Mouse (Mus musculus) stomach, embryonic 16.5 days (tissue): ENCODE data around the gene Txlng. TPM values are rescaled to one million over a fixed set of nuclear protein-coding genes. Genes with fewer than 3 reads are reported as not detected.

Source experiments
- ATAC-seq: fragments of 200-750 bp; cut with Nextera tagmentation; 2 replicates; pipeline ENCODE4 v1.8.0; 2017; ENCODE audit warnings: moderate number of reproducible peaks, moderate TSS enrichment; ENCODE audit not compliant: insufficient read depth, low FRiP score
- H3K27ac ChIP-seq: fragments of 300-500 bp; sonication (generic); 2 replicates; pipeline ENCODE4 v1.5.1; 2014; ENCODE audit warnings: low read length
- H3K27me3 ChIP-seq: fragments of 300-500 bp; sonication (generic); 2 replicates; pipeline ENCODE4 v1.6.1; 2014; ENCODE audit warnings: low read length, control low read depth, mixed read lengths; ENCODE audit not compliant: control insufficient read depth, insufficient read depth
- H3K36me3 ChIP-seq: fragments of 300-500 bp; sonication (generic); 2 replicates; pipeline ENCODE4 v1.6.1; 2014; ENCODE audit warnings: low read length; ENCODE audit not compliant: control insufficient read depth, insufficient read depth
- H3K4me1 ChIP-seq: fragments of 300-500 bp; sonication (generic); 2 replicates; pipeline ENCODE4 v1.6.1; 2014; ENCODE audit warnings: low read length, control low read depth, mixed read lengths; ENCODE audit not compliant: control insufficient read depth, insufficient read depth
- H3K4me2 ChIP-seq: fragments of 300-500 bp; sonication (generic); 2 replicates; pipeline ENCODE4 v1.6.1; 2014; ENCODE audit warnings: low read depth, low read length, mixed read lengths
- H3K4me3 ChIP-seq: fragments of 300-500 bp; sonication (generic); replicated peaks from 2 replicates; pipeline ENCODE4 v1.5.1; 2014; ENCODE audit warnings: mild to moderate bottlenecking, low read length
- H3K9ac ChIP-seq: fragments of 300-500 bp; sonication (generic); 2 replicates; pipeline ENCODE4 v1.6.1; 2014; ENCODE audit warnings: low read length
- H3K9me3 ChIP-seq: fragments of 300-500 bp; sonication (generic); replicated peaks from 2 replicates; pipeline ENCODE4 v1.6.1; 2016; ENCODE audit warnings: low read length, control low read depth; ENCODE audit not compliant: control insufficient read depth
- WGBS: fragments of 180-500 bp; shearing (Covaris S2); extraction: QIAGEN DNeasy Blood & Tissue Kit; methylation state at CpG from one replicate; pipeline ENCODE4 v1.1.7; 2014; 5-methylcytosine and 5-hydroxymethylcytosine counted together
- polyA plus RNA-seq: library from polyadenylated mRNA; unstranded; fragments of >200 nt; fragmentation: Nextera tagmentation; extraction: Ambion mirVana; gene quantifications from 2 replicates; pipeline ENCODE4 v1.2.1, GENCODE M21; 2015

The Txlng gene
- polyA plus RNA-seq = 13.0 and 13.5 TPM in 2 replicates

DNA sequence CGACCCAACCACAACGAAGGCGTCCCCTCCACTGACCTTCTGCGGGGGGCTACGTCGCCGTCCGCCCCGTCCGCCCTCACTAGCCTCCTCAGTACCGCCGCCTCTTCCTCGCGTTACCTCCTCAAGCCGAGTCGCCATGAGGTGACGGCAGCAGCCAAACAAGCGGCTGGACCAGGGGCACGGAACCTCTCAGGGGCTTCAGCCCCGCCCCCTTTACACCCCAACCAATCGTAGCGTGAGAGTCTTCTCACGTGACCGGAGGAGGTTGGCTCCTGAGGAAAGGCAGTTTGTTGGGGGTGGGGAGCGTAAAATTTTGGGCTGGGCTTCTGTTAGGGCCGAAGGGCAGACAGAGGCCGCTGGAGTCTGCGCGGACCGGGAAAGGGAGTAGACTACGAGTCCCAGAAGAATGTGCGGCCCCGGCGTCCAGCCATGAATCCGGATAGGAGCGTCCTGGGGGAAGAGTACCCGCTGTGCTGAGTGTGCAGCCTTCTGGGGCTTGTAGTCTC, at the start of gene Txlng:
TSS of gene Txlng (minus strand) at position 252 of the 506 bp plus-strand sequence.
- no peaks in the 10 kb centered on the region for H3K9me3 ChIP-seq
- peak within 1 kb of the TSS; percentile 72 for H3K9ac ChIP-seq
- H3K4me1 ChIP-seq = no peaks in the 10 kb centered on the region
- peak within 1 kb of the TSS; percentile 71 for H3K4me2 ChIP-seq
- no peaks in the 10 kb centered on the region for H3K36me3 ChIP-seq
- H3K27me3 ChIP-seq = no peaks in the 10 kb centered on the region
- no peak within 1 kb of the TSS; the same call in 1 of the 2 replicates for H3K27ac ChIP-seq
- H3K4me3 ChIP-seq = peak within 1 kb of the TSS; percentile 60
- WGBS = 9% methylated on average over 34 of the region's 37 CpGs
- ATAC-seq = peak; percentile 99

GRCm38 (mm10) chrX:162878236-162878635, 49.0 kb upstream of the Txlng start:
- no peak overlapping the region for H3K27ac ChIP-seq
- no peak overlapping the region for H3K4me2 ChIP-seq
- no peaks in the 10 kb centered on the region for H3K9me3 ChIP-seq
- ATAC-seq = no peak
- H3K27me3 ChIP-seq = no peaks in the 10 kb centered on the region
- H3K36me3 ChIP-seq = no peaks in the 10 kb centered on the region
- no peak overlapping the region for H3K4me3 ChIP-seq
- H3K4me1 ChIP-seq = no peaks in the 10 kb centered on the region
- WGBS = 86% methylated on average over 3 of the region's 3 CpGs
- no peak overlapping the region for H3K9ac ChIP-seq

GRCm38 (mm10) chrX:162873761-162874160, 44.5 kb upstream of the Txlng start:
- ATAC-seq = no peak
- Histone ChIP-seq H3K4me1 (no peaks in the 10 kb centered on the region), H3K27me3 (no peaks in the 10 kb centered on the region), H3K27ac (no peak overlapping the region), H3K9ac (no peak overlapping the region), H3K9me3 (no peaks in the 10 kb centered on the region), H3K4me2 (no peak overlapping the region), H3K36me3 (no peaks in the 10 kb centered on the region), H3K4me3 (no peak overlapping the region)
- WGBS = 100% methylated on average over 2 of the region's 2 CpGs

DNA sequence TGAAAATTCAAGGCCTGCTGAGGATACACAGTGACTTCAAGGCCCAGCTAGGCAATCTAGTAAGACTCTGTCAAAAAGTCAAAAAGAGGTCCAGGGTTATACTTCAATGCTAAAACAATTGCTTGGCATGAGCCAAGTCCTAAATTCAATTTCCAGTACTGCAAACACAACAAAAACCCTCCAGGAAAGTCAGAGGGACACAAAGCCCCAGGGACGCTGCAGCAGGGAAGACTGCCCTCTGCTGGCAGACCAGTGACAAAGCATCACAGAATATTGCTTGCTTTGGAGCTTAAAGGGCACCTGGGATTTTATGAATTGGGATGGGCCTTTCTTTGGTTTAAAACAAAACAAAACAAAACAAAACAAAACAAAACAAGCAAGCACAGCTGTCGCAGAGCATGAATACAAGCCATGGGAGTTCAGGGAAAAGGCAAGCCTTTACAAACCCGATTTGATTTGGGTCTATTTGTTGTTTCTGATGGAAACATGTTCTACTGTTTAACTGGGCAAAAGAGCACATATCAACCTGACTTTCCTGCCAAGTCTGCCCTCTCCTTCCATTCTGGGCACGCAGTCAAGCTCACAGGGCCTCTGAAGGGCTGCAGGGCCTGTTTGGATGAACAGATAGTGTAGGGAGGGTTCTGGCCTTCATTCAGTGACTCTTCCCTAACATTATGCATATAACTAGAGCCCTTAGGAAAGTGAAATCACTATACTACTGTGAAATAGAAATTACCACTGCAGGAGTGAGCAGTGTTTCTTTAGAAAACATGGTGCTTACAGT, 42.7 kb upstream of the Txlng start:
- no peak overlapping the region for H3K4me3 ChIP-seq
- no peak for ATAC-seq
- no peaks in the 10 kb centered on the region for H3K27me3 ChIP-seq
- no peaks in the 10 kb centered on the region for H3K9me3 ChIP-seq
- no peak overlapping the region for H3K27ac ChIP-seq
- no peaks in the 10 kb centered on the region for H3K36me3 ChIP-seq
- WGBS = 40% methylated on average over 4 of the region's 4 CpGs
- H3K4me1 ChIP-seq = no peaks in the 10 kb centered on the region
- no peak overlapping the region for H3K4me2 ChIP-seq
- no peak overlapping the region for H3K9ac ChIP-seq

GRCm38 (mm10) chrX:162868294-162868965, 39.2 kb upstream of the Txlng start:
- Histone ChIP-seq H3K9me3 (no peaks in the 10 kb centered on the region), H3K27me3 (no peaks in the 10 kb centered on the region), H3K4me3 (no peak overlapping the region), H3K4me2 (no peak overlapping the region), H3K36me3 (no peaks in the 10 kb centered on the region), H3K27ac (no peak overlapping the region), H3K9ac (no peak overlapping the region), H3K4me1 (no peaks in the 10 kb centered on the region)
- 71% methylated on average over 3 of the region's 3 CpGs for WGBS
- no peak for ATAC-seq

DNA sequence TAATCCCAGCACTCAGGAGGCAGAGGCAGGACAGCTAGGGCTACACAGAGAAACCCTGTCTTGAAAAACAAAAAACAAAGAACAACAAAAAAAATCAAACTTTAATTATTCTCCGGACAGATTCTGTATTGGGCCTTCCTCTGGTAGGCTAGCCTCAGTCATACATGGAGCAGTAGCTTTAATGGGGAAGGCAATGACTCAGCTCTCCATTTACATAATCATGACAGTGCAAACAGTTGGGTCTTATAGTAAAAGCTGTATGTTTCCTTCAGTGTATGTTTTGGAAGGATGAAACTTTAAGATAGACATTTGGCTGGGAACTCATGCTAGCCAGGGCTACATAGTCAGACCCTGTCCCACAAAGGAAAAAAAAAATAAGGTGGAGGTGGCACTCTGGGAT, 19.4 kb upstream of the Txlng start:
- Histone ChIP-seq H3K4me2 (no peak overlapping the region), H3K9ac (no peak overlapping the region), H3K27me3 (no peaks in the 10 kb centered on the region), H3K27ac (no peak overlapping the region), H3K4me3 (no peak overlapping the region), H3K4me1 (no peaks in the 10 kb centered on the region), H3K36me3 (no peaks in the 10 kb centered on the region), H3K9me3 (no peaks in the 10 kb centered on the region)
- no peak for ATAC-seq
- WGBS = 88% methylated on average over 1 of the region's 1 CpGs

GRCm38 (mm10) chrX:162845531-162845930, 16.3 kb upstream of the Txlng start:
- ATAC-seq = no peak
- Histone ChIP-seq H3K27ac (no peak overlapping the region), H3K9me3 (no peaks in the 10 kb centered on the region), H3K9ac (no peak overlapping the region), H3K4me3 (no peak overlapping the region), H3K4me2 (no peak overlapping the region), H3K4me1 (no peaks in the 10 kb centered on the region), H3K27me3 (no peaks in the 10 kb centered on the region), H3K36me3 (no peaks in the 10 kb centered on the region)
- WGBS = 87% methylated on average over 3 of the region's 3 CpGs

- no peaks in the 10 kb centered on the region for H3K36me3 ChIP-seq
- H3K27me3 ChIP-seq = no peaks in the 10 kb centered on the region
- no peak overlapping the region for H3K9ac ChIP-seq
- H3K9me3 ChIP-seq = no peaks in the 10 kb centered on the region
- 69% methylated on average over 8 of the region's 8 CpGs for WGBS
- H3K4me3 ChIP-seq = no peak overlapping the region
- H3K4me2 ChIP-seq = no peak overlapping the region
- ATAC-seq = no peak
- no peaks in the 10 kb centered on the region for H3K4me1 ChIP-seq
- H3K27ac ChIP-seq = no peak overlapping the region
These were observed 15.3 kb upstream of the Txlng start for GRCm38 (mm10) chrX:162844447-162845100.

- no peaks in the 10 kb centered on the region for H3K36me3 ChIP-seq
- 55% methylated on average over 3 of the region's 3 CpGs for WGBS
- H3K27me3 ChIP-seq = no peaks in the 10 kb centered on the region
- H3K9ac ChIP-seq = no peak overlapping the region
- no peak overlapping the region for H3K4me2 ChIP-seq
- H3K4me1 ChIP-seq = no peaks in the 10 kb centered on the region
- no peak overlapping the region for H3K4me3 ChIP-seq
- no peaks in the 10 kb centered on the region for H3K9me3 ChIP-seq
- ATAC-seq = no peak
- H3K27ac ChIP-seq = no peak overlapping the region
These were observed 2.8 kb upstream of the Txlng start for GRCm38 (mm10) chrX:162832101-162832500.
